Mouse (Mus musculus) 416B (cell line): ENCODE data around the gene Prrt1.

Experiments used
- DNase-seq: peaks from one replicate; pipeline ENCODE4 v3.0.0; 2011; ENCODE audit warnings: low read depth

The Prrt1 gene

DNA sequence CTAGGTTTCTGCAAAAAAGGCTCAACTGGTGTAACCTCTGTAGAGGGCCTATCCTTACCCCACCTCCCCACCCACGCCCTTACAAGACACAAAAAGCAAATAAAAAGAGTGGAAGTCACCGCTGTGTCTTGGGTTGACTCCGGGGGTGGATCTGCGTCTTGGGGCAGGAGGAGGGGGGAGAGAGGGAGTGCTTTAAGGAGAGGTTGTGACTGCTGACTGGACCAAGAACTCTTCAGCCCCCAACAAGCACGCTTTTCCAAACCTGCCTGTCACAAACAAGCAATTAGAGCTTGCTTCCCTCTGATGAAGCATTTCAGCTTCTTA, 727 bp upstream of the Prrt1 start:
- DNase-seq = peak; percentile 51

GRCm38 (mm10) chr17:34629796-34630603, 667 bp downstream of the Prrt1 start:
- DNase-seq = peak; percentile 21

DNA sequence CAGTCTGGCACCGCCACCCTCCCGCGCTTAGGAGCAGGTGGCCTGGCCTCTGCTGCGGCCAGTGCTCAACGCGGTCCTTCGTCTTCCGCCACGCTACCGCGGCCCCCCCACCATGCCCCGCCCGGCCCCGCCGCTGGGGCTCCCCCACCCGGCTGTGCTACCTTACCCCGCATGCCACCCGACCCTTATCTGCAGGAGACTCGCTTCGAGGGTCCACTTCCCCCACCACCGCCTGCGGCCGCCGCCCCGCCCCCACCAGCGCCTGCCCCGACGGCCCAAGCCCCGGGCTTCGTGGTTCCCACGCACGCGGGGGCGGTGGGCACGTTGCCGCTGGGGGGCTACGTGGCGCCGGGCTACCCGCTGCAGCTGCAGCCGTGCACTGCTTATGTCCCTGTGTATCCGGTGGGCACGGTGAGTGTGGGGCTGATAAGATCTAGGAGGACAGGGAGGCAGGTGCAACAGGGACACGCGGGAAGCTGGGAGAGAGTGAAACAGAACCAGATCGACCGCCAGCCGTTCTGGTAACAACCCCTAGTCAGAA, 1.5 kb downstream of the Prrt1 start:
- no peak for DNase-seq

GRCm38 (mm10) chr17:34631647-34632046, 2.3 kb downstream of the Prrt1 start:
- no peak for DNase-seq

GRCm38 (mm10) chr17:34632261-34632691, 2.9 kb downstream of the Prrt1 start:
- peak; percentile 30 for DNase-seq

GRCm38 (mm10) chr17:34635671-34636070, 6.3 kb downstream of the Prrt1 start:
- DNase-seq = peak; percentile 84

- no peak for DNase-seq
Observed at GRCm38 (mm10) chr17:34637459-34637858, 8.1 kb downstream of the Prrt1 start.

DNA sequence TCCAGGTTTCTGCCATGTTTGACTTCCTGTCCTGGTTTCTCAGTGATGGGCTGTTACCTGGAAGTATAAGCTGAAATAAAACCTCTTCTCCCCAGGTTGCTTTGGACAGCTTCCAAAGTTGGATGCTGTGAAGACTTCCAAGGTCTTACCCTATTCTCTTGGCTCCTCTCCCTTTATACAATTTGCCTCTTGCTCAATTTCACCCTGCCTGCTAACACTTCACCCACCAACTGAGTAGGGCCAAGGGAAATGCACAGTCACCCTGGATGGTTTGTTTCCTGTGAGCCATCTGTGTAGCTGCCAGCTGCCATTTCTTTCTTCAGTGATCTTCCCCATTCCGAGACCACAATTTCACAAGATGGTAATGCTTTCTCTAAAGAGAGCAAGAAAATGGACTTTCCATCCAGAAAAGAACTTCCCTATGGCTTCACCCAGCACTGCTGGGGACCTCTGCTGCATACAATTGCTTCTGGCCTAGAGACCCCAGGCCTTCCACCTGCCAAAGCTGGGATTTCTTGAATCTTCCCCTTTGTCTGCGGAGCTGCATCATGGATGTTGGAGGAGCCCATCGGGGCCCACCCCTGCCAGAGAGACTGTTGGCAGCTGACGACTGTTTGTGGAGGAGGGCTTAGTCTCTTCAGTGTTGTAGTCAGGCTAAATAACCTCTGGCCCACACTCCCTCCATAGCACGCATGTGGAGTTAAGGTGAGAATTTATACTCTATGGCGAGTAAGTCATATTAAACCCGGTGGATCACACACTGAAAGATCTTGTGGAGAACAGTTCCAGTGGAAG, 10.3 kb downstream of the Prrt1 start:
- peak; percentile 90 for DNase-seq

- peak; percentile 79 for DNase-seq
Observed at GRCm38 (mm10) chr17:34640778-34641601, 11.7 kb downstream of the Prrt1 start.

DNA sequence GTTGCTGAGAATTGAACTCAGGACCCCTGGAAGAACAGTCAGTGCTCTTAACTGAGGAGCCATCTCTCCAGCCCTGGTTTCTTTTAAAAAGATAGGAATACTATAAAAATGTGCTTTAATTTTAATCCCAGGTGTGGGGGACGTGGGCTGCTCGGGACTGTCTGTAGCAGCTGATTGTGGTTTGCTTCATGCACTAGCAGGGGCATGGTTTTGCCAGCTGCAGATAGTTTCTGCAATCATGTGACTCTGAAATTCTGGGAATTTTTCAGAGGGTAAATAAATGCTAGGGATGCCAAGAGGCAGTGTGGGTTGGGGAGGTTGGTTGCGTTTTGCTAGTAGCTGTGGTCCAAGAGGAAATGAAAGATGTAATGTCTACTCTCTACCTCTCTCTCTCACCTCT, 12.6 kb downstream of the Prrt1 start:
- DNase-seq = no peak

- DNase-seq = no peak
Observed at GRCm38 (mm10) chr17:34643379-34643778, 14.0 kb downstream of the Prrt1 start.

DNA sequence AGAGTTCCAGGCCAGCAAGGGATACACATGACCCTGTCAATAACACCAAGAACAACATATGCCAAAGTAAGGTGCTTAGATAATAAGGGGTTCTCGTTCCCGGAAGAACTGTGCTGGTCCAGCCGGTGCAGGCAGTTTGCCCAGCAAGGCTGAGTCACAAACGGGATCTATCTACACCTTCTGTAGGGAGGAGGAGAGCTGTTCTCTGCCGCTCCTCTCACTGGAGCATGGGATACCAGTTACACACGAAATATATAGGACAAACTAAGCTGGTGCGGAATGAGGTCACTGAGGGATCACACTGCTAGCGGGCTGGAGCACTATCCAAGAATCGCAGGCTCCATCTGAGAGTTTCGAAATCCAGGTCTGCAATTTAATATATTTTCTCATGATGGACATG, 14.6 kb downstream of the Prrt1 start:
- no peak for DNase-seq

GRCm38 (mm10) chr17:34644608-34645007, 15.3 kb downstream of the Prrt1 start, which contains the start of gene Fkbpl:
TSS of gene Fkbpl (plus strand) at chr17:34644764.
- peak; percentile 99 for DNase-seq

DNA sequence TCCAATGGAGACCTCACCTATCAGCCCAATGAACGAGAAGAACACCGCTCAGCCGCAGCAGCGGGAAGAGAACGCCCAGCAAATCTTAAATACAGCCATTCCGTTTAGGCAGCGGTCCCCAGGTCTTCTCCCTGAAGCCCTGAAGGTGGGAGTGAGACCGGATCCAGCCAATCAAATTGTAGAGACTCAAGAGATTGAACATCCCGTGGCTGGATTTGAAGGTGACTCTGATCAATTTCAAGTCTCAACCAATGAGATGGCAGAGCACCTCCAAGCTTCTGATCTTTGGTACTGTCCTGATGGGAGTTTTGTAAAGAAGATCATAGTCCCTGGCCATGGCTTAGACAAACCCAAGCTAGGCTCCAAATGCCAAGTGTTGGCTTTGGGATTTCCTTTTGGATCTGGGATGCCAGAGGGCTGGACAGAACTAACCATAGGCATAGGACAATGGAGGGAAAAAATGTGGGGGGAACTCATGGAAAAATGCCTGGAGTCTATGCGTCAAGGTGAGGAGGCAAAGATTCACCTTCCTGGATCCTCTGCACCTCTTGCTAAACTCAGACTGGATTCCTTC, 16.0 kb downstream of the Prrt1 start:
- DNase-seq = peak; percentile 91

DNA sequence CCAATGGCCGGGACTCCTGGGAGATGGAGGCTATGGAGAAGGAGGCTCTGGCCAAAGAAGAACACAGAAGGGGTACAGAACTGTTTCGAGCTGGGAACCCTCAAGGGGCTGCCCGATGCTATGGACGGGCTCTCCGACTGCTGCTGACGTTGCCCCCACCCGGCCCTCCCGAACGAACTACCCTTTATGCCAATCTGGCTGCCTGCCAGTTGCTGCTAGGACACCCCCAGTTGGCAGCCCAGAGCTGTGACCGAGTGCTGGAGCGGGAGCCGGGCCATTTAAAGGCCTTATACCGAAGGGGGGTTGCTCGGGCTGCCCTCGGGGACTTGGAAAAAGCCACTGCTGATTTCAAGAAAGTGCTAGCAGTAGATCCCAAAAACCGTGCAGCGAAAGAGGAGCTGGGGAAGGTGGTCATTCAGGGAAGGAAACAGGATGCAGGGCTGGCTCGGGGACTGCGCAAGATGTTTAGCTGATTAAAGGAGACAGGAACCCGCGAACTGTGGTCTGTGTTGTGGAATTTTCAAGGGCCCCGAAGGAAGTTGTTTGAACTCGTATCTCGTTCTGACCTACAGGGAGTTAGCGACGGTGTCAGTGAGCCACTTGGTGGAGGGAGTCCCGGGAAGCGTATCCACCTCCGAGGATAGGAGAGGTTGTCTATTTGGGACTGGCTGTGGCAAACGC, 16.6 kb downstream of the Prrt1 start:
- peak; percentile 82 for DNase-seq

DNA sequence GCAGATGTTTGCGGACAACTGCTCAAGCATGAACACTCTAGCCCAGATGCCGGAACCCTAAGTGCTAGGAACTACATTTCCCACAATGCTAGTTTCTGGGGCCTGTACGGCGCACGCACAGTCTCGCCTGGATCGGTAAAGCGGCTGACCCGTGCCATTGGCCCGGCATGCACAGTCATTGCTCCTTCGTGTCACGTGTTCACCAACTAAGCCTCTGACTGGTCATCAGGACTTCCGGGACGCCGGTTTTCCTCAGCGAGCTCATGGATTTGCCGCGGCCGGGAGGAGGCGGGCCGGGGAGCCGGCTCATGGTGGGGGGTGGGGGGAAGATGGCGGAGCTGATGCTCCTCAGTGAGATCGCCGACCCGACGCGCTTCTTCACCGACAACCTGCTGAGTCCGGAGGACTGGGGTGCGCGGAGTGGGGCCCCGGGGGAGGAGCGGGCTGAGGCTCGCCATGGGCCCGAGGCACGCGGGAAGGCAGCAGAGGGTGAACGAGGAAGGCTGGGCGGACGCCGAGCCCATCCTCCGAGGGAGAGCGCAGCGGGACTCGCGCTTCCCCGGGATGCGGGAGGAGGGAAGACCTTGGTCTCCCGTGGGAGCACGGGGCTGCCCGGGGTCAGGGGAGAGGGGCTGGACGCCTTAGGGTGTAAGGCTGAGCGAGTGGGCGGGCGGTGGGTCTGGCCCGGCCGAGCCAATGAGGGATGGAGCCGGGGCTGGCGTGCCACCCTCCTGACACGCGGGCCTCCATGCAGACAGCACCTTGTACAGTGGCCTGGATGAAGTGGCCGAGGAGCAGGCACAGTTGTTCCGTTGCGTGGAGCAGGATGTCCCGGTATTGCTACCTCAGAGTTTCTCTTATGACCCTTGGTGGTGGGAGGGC, 17.8 kb downstream of the Prrt1 start, which contains the start of gene Atf6b:
Atf6b (plus strand) TSS at position 241 of the 882 bp plus-strand sequence.
- peak; percentile 99 for DNase-seq

- DNase-seq = no peak
Observed at GRCm38 (mm10) chr17:34648141-34648890, 19.0 kb downstream of the Prrt1 start.

DNA sequence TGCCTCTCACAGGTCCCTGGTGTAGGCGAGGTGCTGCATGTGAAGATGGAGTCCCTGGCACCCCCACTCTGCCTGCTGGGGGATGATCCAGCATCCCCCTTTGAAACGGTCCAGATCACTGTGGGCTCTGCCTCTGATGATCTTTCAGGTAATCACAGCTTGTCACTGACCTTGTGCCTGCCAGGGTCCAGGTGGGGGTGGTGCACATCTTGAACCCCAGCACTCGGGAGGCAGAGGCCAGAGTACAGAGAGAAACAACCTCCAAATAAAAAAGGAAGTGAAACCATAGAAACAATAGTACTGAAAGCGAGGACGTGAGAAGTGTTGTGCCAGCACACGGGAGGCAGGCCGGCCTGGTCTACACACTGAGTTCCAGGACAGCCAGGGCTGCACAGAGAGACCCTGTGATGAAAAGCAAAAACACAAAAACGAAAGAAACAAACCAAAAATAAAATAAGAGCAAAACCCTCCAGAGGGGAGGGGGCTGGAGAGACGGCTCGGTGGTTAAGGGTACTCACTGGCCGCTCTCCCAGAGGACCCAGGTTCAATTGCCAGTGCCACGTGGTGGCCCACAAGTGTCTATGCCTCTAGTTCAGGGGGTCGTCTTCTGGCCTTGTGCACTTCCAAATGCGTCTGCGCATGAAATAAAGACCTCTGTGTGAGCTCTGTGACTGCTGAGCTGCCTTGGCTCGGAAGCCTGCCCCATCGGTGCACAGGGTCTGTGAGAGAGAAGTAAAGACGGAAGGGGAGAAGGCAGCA, 20.0 kb downstream of the Prrt1 start:
- no peak for DNase-seq

DNA sequence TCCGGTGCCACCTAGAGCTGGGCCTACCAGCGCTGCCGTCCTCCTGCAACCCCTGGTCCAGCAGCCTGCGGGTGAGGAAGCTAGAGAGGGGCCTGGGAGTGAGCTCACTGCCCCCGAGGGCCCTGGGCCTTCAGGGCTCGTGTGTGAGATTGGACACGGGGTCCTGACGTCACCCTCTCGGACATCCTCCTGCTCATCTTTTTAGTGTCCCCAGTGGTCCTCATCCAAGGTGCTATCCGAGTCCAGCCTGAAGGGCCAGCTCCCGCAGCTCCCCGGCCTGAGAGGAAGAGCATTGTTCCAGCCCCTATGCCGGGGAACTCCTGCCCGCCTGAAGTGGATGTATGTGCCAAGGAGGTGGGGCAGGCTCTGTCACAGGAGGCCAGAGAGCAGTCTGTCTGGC, 21.4 kb downstream of the Prrt1 start:
- no peak for DNase-seq
